Mouse (Mus musculus): ENCODE measurements around the gene Alkbh5. TPM values are rescaled to one million over a fixed set of nuclear protein-coding genes. Genes with fewer than 3 reads are reported as not detected.

Gene Alkbh5
- polyA plus RNA-seq (2016; fragmentation: Nextera tagmentation; extraction: Ambion mirVana) = 31.9 and 33.8 TPM in 2 replicates

DNA sequence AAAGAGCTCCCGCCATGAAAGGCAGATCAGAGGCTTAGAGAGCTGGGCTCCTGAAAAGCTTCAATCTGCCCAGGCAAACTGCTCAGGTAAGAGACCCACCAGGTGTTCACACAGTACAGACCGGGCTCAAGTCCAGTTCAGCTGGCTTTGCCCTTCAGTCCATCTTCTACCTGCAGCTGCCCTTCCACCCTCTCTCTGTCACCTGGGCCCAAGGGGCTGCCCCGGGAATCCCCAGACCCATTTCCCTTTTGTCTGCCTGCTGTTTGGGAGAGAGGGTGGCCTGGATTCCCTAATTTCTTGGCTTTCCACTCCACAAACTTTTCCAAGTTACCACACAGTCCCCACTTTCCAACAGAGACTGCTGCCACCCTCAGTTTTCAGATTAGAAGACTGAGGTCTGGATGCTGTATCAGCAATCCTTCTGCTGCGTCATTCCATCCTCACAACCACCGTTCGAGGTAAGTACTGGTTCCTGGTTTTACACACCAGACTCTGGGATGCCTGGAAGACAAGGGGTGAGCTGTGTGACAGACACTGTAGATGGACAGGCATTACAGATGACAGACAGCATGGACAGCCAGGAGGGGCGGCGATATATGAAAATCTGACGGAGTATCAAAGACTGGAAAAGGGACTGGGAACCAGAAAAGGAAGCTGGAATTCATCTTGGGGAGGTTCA lies at the start of gene Alkbh5:
Gene Alkbh5 (plus strand): TSS at position 202 of the 679 bp plus-strand sequence.
- peaks cover 18% of the 10 kb centered on the region; the same call in 1 of the 2 replicates for H3K36me3 ChIP-seq
- WGBS = 21% methylated on average over 9 of the region's 9 CpGs

DNA sequence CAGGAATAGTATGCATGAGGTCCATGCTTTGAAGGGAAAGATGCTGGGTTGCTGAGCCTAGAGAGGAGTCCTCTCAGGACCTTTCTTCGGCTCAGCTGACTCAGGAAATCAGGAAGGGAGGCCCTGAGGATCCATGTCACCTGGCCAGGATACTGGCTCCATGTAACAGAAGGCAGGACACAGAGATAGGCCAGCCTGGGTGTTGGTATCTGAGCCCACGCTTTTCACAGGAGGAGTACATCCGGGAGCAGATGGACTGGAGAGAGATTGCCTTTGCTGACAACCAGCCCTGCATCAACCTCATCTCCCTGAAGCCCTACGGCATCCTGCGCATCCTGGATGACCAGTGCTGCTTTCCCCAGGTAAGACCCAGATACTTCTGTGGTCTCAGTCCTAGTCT lies 43.5 kb upstream of the Alkbh5 start:
- Histone ChIP-seq H3K27ac (no peak overlapping the region), H3K4me1 (replicated peaks) (no peaks in the 10 kb centered on the region), H3K4me3 (no peak overlapping the region), H3K36me3 (no peaks in the 10 kb centered on the region), H3K27me3 (ENCODE audit: insufficient read depth, poor library complexity, severe bottlenecking) (no peaks in the 10 kb centered on the region), H3K9me3 (no peaks in the 10 kb centered on the region)
- WGBS = 90% methylated on average over 5 of the region's 5 CpGs
- DNase-seq (ENCODE audit: low spot score) = no peak

More for the DNA sequence above, at the start of gene Alkbh5:
- peak; percentile 36 for DNase-seq (ENCODE audit: low spot score)
- Histone ChIP-seq H3K27ac (peak within 1 kb of the TSS; percentile 99), H3K4me1 (replicated peaks) (peaks cover 27% of the 10 kb centered on the region), H3K9me3 (no peaks in the 10 kb centered on the region), H3K27me3 (ENCODE audit: insufficient read depth, poor library complexity, severe bottlenecking) (no peaks in the 10 kb centered on the region), H3K4me3 (peak within 1 kb of the TSS; percentile 72)

DNA sequence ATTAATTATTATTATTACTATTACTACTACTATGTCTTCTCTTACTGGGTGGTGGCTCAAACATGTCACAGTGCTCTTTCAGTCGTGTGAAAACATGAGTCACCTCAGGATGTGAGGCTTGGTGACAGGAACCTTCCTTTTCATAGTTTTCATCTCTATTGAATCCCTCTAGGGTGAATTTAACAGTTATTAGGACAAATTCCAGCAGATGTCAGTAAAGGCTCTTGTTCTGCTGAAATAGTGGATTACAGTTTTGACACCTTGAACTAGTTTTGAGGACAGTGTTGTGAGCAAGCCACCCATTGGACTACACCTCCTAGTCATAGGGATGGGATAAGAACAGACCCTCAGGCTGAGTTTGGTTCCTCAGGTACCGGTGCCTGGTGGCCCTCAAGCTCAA lies 40.5 kb upstream of the Alkbh5 start:
- H3K9me3 ChIP-seq = no peaks in the 10 kb centered on the region
- H3K4me3 ChIP-seq = no peak overlapping the region
- no peaks in the 10 kb centered on the region for H3K27me3 ChIP-seq (ENCODE audit: insufficient read depth, poor library complexity, severe bottlenecking)
- 73% methylated on average over 2 of the region's 2 CpGs for WGBS
- H3K36me3 ChIP-seq = no peaks in the 10 kb centered on the region
- H3K27ac ChIP-seq = no peak overlapping the region
- H3K4me1 ChIP-seq (replicated peaks) = no peaks in the 10 kb centered on the region
- no peak for DNase-seq (ENCODE audit: low spot score)

- Histone ChIP-seq H3K27me3 (ENCODE audit: insufficient read depth, poor library complexity, severe bottlenecking) (peaks cover 51% of the 10 kb centered on the region), H3K27ac (no peak overlapping the region), H3K36me3 (no peaks in the 10 kb centered on the region), H3K4me1 (replicated peaks) (peaks cover 19% of the 10 kb centered on the region), H3K9me3 (no peaks in the 10 kb centered on the region), H3K4me3 (no peak overlapping the region)
- no peak for DNase-seq (ENCODE audit: low spot score)
- 84% methylated on average over 13 of the region's 13 CpGs for WGBS
Observed at GRCm38 (mm10) chr11:60507281-60507680, 28.9 kb upstream of the Alkbh5 start.

- 6% methylated on average over 11 of the region's 11 CpGs for WGBS
- H3K27me3 ChIP-seq (ENCODE audit: insufficient read depth, poor library complexity, severe bottlenecking) = peaks cover 51% of the 10 kb centered on the region
Observed at GRCm38 (mm10) chr11:60508950-60509349, 27.2 kb upstream of the Alkbh5 start.

DNA sequence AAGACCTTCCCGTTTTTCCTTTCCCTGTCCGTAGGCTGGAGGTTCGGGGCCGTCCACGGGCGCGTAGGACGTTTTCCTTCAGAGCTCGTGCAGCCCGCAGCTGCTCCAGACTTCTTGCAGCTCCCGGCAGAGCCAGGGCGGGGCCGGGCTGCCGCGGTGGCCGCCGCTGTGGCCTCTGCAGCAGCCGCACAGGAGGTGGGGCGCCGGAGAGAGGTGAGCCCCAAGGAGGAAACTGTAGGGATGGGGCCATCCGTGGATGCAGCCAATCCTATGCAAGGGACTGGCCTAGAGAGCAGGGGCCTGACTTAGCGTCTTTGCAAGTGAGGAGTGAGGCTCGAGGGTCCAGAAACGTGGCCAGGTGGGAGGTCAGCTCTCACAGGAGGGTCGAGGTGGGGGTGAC lies 26.7 kb upstream of the Alkbh5 start:
- Histone ChIP-seq H3K36me3 (no peaks in the 10 kb centered on the region), H3K9me3 (no peaks in the 10 kb centered on the region), H3K4me3 (peak overlapping the region; percentile 49), H3K27me3 (ENCODE audit: insufficient read depth, poor library complexity, severe bottlenecking) (peaks cover 51% of the 10 kb centered on the region), H3K27ac (peak overlapping the region; percentile 68), H3K4me1 (replicated peaks) (peaks cover 19% of the 10 kb centered on the region)
- peak; percentile 46 for DNase-seq (ENCODE audit: low spot score)
- 1% methylated on average over 25 of the region's 25 CpGs for WGBS

More at GRCm38 (mm10) chr11:60508950-60509349, 27.2 kb upstream of the Alkbh5 start:
- no peaks in the 10 kb centered on the region for H3K9me3 ChIP-seq
- H3K4me1 ChIP-seq (replicated peaks) = peaks cover 19% of the 10 kb centered on the region
- DNase-seq (ENCODE audit: low spot score) = peak; percentile 10
- peak overlapping the region; percentile 49 for H3K4me3 ChIP-seq
- no peaks in the 10 kb centered on the region for H3K36me3 ChIP-seq
- peak overlapping the region; percentile 68 for H3K27ac ChIP-seq

DNA sequence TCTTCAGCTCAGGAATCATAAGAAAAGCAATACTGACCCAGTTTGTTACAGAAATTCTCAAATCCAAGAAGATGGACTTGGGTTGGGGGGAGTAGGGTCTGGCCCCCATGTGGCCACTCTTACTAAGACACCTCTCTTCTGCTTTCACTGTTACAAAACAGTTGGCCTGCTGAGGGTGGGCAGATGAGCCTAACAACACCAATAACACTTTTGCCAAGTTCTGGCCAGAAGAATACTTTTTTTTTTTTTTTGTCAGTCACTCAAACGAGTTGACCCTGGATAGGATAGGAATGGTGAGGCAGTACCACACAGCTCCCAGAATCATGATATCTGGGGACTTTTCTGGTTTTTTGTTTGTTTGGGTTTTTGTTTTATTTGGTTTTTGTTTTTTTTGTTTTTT lies 24.3 kb upstream of the Alkbh5 start:
- Histone ChIP-seq H3K36me3 (no peaks in the 10 kb centered on the region), H3K27me3 (ENCODE audit: insufficient read depth, poor library complexity, severe bottlenecking) (peaks cover 42% of the 10 kb centered on the region)
- WGBS = 86% methylated on average over 1 of the region's 1 CpGs

DNA sequence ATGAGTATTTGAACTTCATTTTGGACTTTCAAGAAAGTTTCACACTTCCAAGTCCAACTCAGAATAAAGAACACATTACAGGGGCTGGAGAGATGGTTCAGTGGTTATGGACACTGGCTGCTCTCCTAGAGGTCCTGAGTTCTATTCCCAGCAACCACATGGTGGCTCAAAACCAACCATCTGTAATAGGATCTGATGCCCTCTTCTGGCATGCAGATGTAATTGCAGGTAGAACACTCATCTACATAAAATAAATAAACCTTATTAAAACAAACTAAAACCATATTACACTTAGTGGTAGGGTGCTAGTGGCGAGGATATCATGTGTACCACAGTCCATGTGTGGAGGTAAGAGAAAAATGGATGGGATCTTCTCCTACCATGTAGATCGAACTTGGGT lies 23.7 kb upstream of the Alkbh5 start:
- WGBS = 77% methylated on average over 2 of the region's 2 CpGs
- no peak for DNase-seq (ENCODE audit: low spot score)
- H3K27ac ChIP-seq = no peak overlapping the region
- H3K36me3 ChIP-seq = no peaks in the 10 kb centered on the region
- H3K27me3 ChIP-seq (ENCODE audit: insufficient read depth, poor library complexity, severe bottlenecking) = peaks cover 36% of the 10 kb centered on the region
- peaks cover 21% of the 10 kb centered on the region for H3K4me1 ChIP-seq (replicated peaks)
- H3K4me3 ChIP-seq = no peak overlapping the region
- no peaks in the 10 kb centered on the region for H3K9me3 ChIP-seq

More for the DNA sequence above, 24.3 kb upstream of the Alkbh5 start:
- Histone ChIP-seq H3K4me1 (replicated peaks) (peaks cover 21% of the 10 kb centered on the region), H3K27ac (no peak overlapping the region), H3K4me3 (no peak overlapping the region), H3K9me3 (no peaks in the 10 kb centered on the region)
- no peak for DNase-seq (ENCODE audit: low spot score)

DNA sequence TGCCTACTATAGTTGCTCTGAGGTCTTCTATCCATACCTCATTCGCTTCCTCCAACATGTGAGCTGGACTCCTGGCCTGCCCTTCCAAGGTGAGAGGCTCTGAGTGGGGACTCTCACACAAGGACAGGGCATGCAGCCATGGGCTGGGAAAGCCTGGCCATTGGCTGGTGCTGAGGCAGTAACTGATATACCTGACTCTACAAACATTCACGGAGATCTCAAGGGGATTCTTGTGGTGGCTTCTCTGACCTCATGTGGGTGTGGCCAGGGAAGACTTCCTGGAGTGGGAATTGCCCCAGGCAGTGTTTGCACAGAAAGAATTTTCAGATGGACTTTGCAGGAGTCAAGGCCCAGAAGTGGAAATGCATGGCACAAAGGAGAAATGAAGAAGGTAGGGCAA lies 21.2 kb upstream of the Alkbh5 start:
- no peaks in the 10 kb centered on the region for H3K36me3 ChIP-seq
- WGBS = 70% methylated on average over 2 of the region's 2 CpGs
- no peak overlapping the region for H3K27ac ChIP-seq
- no peaks in the 10 kb centered on the region for H3K9me3 ChIP-seq
- DNase-seq (ENCODE audit: low spot score) = no peak
- H3K4me3 ChIP-seq = no peak overlapping the region
- peaks cover 13% of the 10 kb centered on the region for H3K27me3 ChIP-seq (ENCODE audit: insufficient read depth, poor library complexity, severe bottlenecking)
- peaks cover 6% of the 10 kb centered on the region; the same call in 1 of the 2 replicates for H3K4me1 ChIP-seq (replicated peaks)

- no peak for DNase-seq (ENCODE audit: low spot score)
- 0 out of 2 replicates have a peak, but pooled peaks cover 5% of the 10 kb centered on the region for H3K4me1 ChIP-seq (replicated peaks)
- 80% methylated on average over 4 of the region's 4 CpGs for WGBS
- no peak overlapping the region for H3K27ac ChIP-seq
- H3K36me3 ChIP-seq = no peaks in the 10 kb centered on the region
- no peak overlapping the region for H3K4me3 ChIP-seq
- H3K9me3 ChIP-seq = no peaks in the 10 kb centered on the region
- H3K27me3 ChIP-seq (ENCODE audit: insufficient read depth, poor library complexity, severe bottlenecking) = no peaks in the 10 kb centered on the region
Observed at GRCm38 (mm10) chr11:60518305-60518704, 17.9 kb upstream of the Alkbh5 start.

DNA sequence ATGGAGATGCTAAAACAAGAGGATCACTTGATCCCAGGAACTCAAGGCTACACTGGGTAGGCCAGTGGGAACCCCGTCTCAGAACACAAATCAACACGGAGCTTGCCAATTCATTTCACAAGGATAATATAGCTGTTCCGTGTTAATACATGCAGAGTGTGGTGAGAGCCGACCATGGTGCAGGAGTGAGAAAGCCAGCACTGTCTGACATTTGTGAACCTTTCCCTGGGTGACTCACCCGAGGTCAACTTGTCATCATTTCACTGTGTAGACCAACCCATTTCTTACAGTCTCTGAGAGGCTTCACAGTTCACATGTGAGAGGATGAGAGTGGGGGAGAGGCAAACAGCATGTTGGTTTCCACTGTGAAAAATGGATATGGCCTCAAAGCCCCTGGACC lies 14.2 kb upstream of the Alkbh5 start:
- Histone ChIP-seq H3K9me3 (no peaks in the 10 kb centered on the region), H3K4me1 (replicated peaks) (0 out of 2 replicates have a peak, but pooled peaks cover 3% of the 10 kb centered on the region), H3K4me3 (no peak overlapping the region), H3K36me3 (no peaks in the 10 kb centered on the region), H3K27ac (no peak overlapping the region), H3K27me3 (ENCODE audit: insufficient read depth, poor library complexity, severe bottlenecking) (no peaks in the 10 kb centered on the region)
- WGBS = 83% methylated on average over 5 of the region's 5 CpGs
- DNase-seq (ENCODE audit: low spot score) = no peak

GRCm38 (mm10) chr11:60522661-60523365 lies 13.4 kb upstream of the Alkbh5 start:
- Histone ChIP-seq H3K4me1 (replicated peaks) (0 out of 2 replicates have a peak, but pooled peaks cover 3% of the 10 kb centered on the region), H3K27me3 (ENCODE audit: insufficient read depth, poor library complexity, severe bottlenecking) (no peaks in the 10 kb centered on the region), H3K4me3 (no peak overlapping the region), H3K27ac (no peak overlapping the region), H3K36me3 (no peaks in the 10 kb centered on the region), H3K9me3 (no peaks in the 10 kb centered on the region)
- 85% methylated on average over 6 of the region's 6 CpGs for WGBS
- DNase-seq (ENCODE audit: low spot score) = peak; percentile 6

DNA sequence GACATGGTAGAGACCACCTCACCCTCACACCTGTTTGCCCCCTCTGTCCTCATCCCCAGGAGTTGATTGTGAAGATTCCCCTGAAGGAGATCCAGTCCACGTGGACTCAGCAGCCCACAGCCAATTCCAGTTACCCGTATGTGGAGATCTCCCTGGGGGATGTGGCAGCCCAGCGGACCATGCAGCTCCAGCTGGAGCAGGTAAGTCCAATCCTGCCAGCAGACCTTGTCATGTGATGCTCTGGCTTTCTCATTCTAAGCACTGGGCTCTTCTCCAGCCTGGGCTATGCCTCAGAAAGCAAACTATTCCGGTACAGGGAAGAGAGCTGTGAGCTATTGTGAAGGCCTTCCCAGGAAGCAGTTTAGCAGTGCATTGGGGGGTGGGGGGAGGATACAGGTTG lies 9.7 kb upstream of the Alkbh5 start:
- Histone ChIP-seq H3K27me3 (ENCODE audit: insufficient read depth, poor library complexity, severe bottlenecking) (no peaks in the 10 kb centered on the region), H3K36me3 (no peaks in the 10 kb centered on the region), H3K4me1 (replicated peaks) (0 out of 2 replicates have a peak, but pooled peaks cover 3% of the 10 kb centered on the region), H3K27ac (no peak overlapping the region), H3K9me3 (no peaks in the 10 kb centered on the region), H3K4me3 (no peak overlapping the region)
- WGBS = 60% methylated on average over 4 of the region's 4 CpGs
- DNase-seq (ENCODE audit: low spot score) = no peak

Data from hindbrain, embryonic 10.5 days (tissue).